Mouse (Mus musculus) CH12.LX (cell line): Measurements from ENCODE around the gene Ermp1. TPM values are rescaled to one million over a fixed set of nuclear protein-coding genes. Genes with fewer than 3 reads are reported as not detected.

Experiments
- DNase-seq: peaks from one replicate; pipeline ENCODE4 v3.0.0-alpha.2; 2013; ENCODE audit errors: extremely low read depth
- H3K27ac ChIP-seq: 2 replicates; pipeline ENCODE4 v1.5.1; 2012; ENCODE audit warnings: low read depth, mild to moderate bottlenecking, control low read depth, moderate library complexity; ENCODE audit not compliant: insufficient read depth
- H3K27me3 ChIP-seq: replicated peaks from 2 replicates; pipeline ENCODE3; 2012; ENCODE audit warnings: inconsistent platforms
- H3K36me3 ChIP-seq, 2 experiments: replicated peaks in 1 of 2; 2 replicates each; pipeline versions ENCODE3 to v1.6.1; 2012; ENCODE audit warnings: inconsistent platforms in 1 of 2, low read length in 1 of 2, mild to moderate bottlenecking in 1 of 2, mixed read lengths in 1 of 2, moderate library complexity in 1 of 2; ENCODE audit not compliant: control insufficient read depth in 1 of 2, insufficient read depth in 1 of 2
- H3K4me1 ChIP-seq, 2 experiments: 2 replicates each; pipeline ENCODE4 v1.6.1; 2012; ENCODE audit warnings: inconsistent platforms in 1 of 2, moderate library complexity in 1 of 2; ENCODE audit not compliant: insufficient read depth in 2 of 2, control insufficient read depth in 1 of 2
- H3K4me2 ChIP-seq: 2 replicates; pipeline ENCODE4 v1.6.1; 2012; ENCODE audit warnings: low read depth, mild to moderate bottlenecking, control low read depth; ENCODE audit not compliant: poor library complexity, insufficient read depth, severe bottlenecking
- H3K4me3 ChIP-seq, 3 experiments: fragments of 150-350 bp in 1 of 3; sonication (generic) in 1 of 3; replicated peaks in 1 of 3; 2 replicates each; pipeline versions ENCODE3 to v1.5.1; 2011 to 2012; ENCODE audit warnings: low read depth in 2 of 3, low read length in 2 of 3, mild to moderate bottlenecking in 2 of 3, moderate library complexity in 2 of 3, control low read depth in 1 of 3, improper control_type of control experiment in 1 of 3, inconsistent platforms in 1 of 3, mixed read lengths in 1 of 3; ENCODE audit not compliant: poor library complexity in 1 of 3
- H3K79me2 ChIP-seq: replicated peaks from 2 replicates; pipeline ENCODE4 v1.6.1; 2012; ENCODE audit warnings: mild to moderate bottlenecking, moderate library complexity; ENCODE audit not compliant: control insufficient read depth, poor library complexity, insufficient read depth, severe bottlenecking; ENCODE audit errors: extremely low read depth
- H3K9ac ChIP-seq: 2 replicates; pipeline ENCODE4 v1.6.1; 2012; ENCODE audit warnings: low read depth, mild to moderate bottlenecking, control low read depth, moderate library complexity; ENCODE audit not compliant: insufficient read depth
- H3K9me3 ChIP-seq: replicated peaks from 2 replicates; pipeline ENCODE3; 2012; ENCODE audit warnings: low read length, inconsistent platforms, mixed read lengths
- BHLHE40 ChIP-seq: IDR thresholded peaks from 2 replicates; pipeline ENCODE4 v1.6.1; 2011; ENCODE audit warnings: mild to moderate bottlenecking, low read depth, low read length, improper control_type of control experiment
- CHD1 ChIP-seq: IDR thresholded peaks from 2 replicates; pipeline ENCODE4 v1.6.1; 2012; ENCODE audit warnings: low read depth, low read length, improper control_type of control experiment, inconsistent platforms
- CTCF ChIP-seq, 2 experiments: IDR thresholded peaks in 1 of 2; conservative IDR thresholded peaks in 1 of 2; 2 replicates each; pipeline ENCODE4 v1.5.1; 2011 to 2012; ENCODE audit warnings: low read depth in 2 of 2, low read length in 2 of 2, improper control_type of control experiment in 1 of 2, inconsistent platforms in 1 of 2, mild to moderate bottlenecking in 1 of 2, moderate library complexity in 1 of 2
- ELF1 ChIP-seq: IDR thresholded peaks from 2 replicates; pipeline ENCODE4 v1.6.1; 2014; ENCODE audit warnings: low read depth, mild to moderate bottlenecking, inconsistent platforms, low read length, improper control_type of control experiment
- EP300 ChIP-seq: IDR thresholded peaks from 2 replicates; pipeline ENCODE4 v1.6.1; 2011; ENCODE audit warnings: low read length, improper control_type of control experiment
- HCFC1 ChIP-seq: IDR thresholded peaks from 2 replicates; pipeline ENCODE4 v1.6.1; 2012; ENCODE audit warnings: low read depth, mild to moderate bottlenecking, inconsistent platforms, low read length, improper control_type of control experiment
- IRF4 ChIP-seq: IDR thresholded peaks from 2 replicates; pipeline ENCODE4 v1.6.1; 2014; ENCODE audit warnings: low read depth, mild to moderate bottlenecking, inconsistent platforms, low read length, improper control_type of control experiment
- JUN ChIP-seq: IDR thresholded peaks from 2 replicates; pipeline ENCODE4 v1.6.1; 2011; ENCODE audit warnings: low read depth, mild to moderate bottlenecking, low read length, improper control_type of control experiment, moderate library complexity; ENCODE audit not compliant: insufficient read depth
- JUND ChIP-seq: conservative IDR thresholded peaks from 2 replicates; pipeline ENCODE4 v1.6.1; 2011; ENCODE audit warnings: low read depth, low read length, improper control_type of control experiment
- KAT2A ChIP-seq: IDR thresholded peaks from 2 replicates; pipeline ENCODE4 v1.6.1; 2012; ENCODE audit warnings: low read length, improper control_type of control experiment, inconsistent platforms; ENCODE audit not compliant: insufficient replicate concordance
- MAX ChIP-seq: IDR thresholded peaks from 2 replicates; pipeline ENCODE4 v1.6.1; 2011; ENCODE audit warnings: low read length, improper control_type of control experiment
- MAZ ChIP-seq: IDR thresholded peaks from 2 replicates; pipeline ENCODE4 v1.6.1; 2012; ENCODE audit warnings: low read depth, mild to moderate bottlenecking, inconsistent platforms, low read length, improper control_type of control experiment, moderate library complexity
- MEF2A ChIP-seq: IDR thresholded peaks from 2 replicates; pipeline ENCODE4 v1.6.1; 2014; ENCODE audit warnings: low read depth, mild to moderate bottlenecking, inconsistent platforms, low read length, improper control_type of control experiment, borderline replicate concordance
- MXI1 ChIP-seq: IDR thresholded peaks from 2 replicates; pipeline ENCODE4 v1.6.1; 2011; ENCODE audit warnings: mild to moderate bottlenecking, low read depth, low read length, improper control_type of control experiment
- MYC ChIP-seq: IDR thresholded peaks from 2 replicates; pipeline ENCODE4 v1.6.1; 2011; ENCODE audit warnings: low read depth, mild to moderate bottlenecking, improper control_type of control experiment, low read length
- NELFE ChIP-seq: IDR thresholded peaks from 2 replicates; pipeline ENCODE4 v1.6.1; 2011; ENCODE audit warnings: low read depth, low read length, improper control_type of control experiment
- NRF1 ChIP-seq: IDR thresholded peaks from 2 replicates; pipeline ENCODE4 v1.6.1; 2014; ENCODE audit warnings: low read depth, mild to moderate bottlenecking, inconsistent platforms, low read length, improper control_type of control experiment, moderate library complexity
- POLR2A ChIP-seq: IDR thresholded peaks from 2 replicates; pipeline ENCODE4 v1.6.1; 2011; ENCODE audit warnings: low read depth, mild to moderate bottlenecking, improper control_type of control experiment, low read length
- RAD21 ChIP-seq: IDR thresholded peaks from 2 replicates; pipeline ENCODE4 v1.6.1; 2011; ENCODE audit warnings: low read depth, mild to moderate bottlenecking, low read length, improper control_type of control experiment, moderate library complexity
- RCOR1 ChIP-seq: conservative IDR thresholded peaks from 2 replicates; pipeline ENCODE4 v1.6.1; 2012; ENCODE audit warnings: low read depth, mild to moderate bottlenecking, inconsistent platforms, low read length, improper control_type of control experiment
- SIN3A ChIP-seq: IDR thresholded peaks from 2 replicates; pipeline ENCODE4 v1.6.1; 2012; ENCODE audit warnings: low read length, improper control_type of control experiment, inconsistent platforms
- SMC3 ChIP-seq: IDR thresholded peaks from 2 replicates; pipeline ENCODE4 v1.6.1; 2011; ENCODE audit warnings: low read depth, low read length, improper control_type of control experiment
- TBP ChIP-seq: conservative IDR thresholded peaks from 2 replicates; pipeline ENCODE4 v1.6.1; 2011; ENCODE audit warnings: low read depth, low read length, improper control_type of control experiment
- TCF12 ChIP-seq: IDR thresholded peaks from 2 replicates; pipeline ENCODE4 v1.6.1; 2014; ENCODE audit warnings: low read depth, mild to moderate bottlenecking, inconsistent platforms, low read length, improper control_type of control experiment
- UBTF ChIP-seq: IDR thresholded peaks from 2 replicates; pipeline ENCODE4 v1.6.1; 2012; ENCODE audit warnings: low read depth, mild to moderate bottlenecking, inconsistent platforms, low read length, improper control_type of control experiment, moderate library complexity
- USF1 ChIP-seq: IDR thresholded peaks from 2 replicates; pipeline ENCODE4 v1.6.1; 2014; ENCODE audit warnings: low read depth, mild to moderate bottlenecking, inconsistent platforms, low read length, improper control_type of control experiment
- ZC3H11A ChIP-seq: IDR thresholded peaks from 2 replicates; pipeline ENCODE4 v1.6.1; 2012; ENCODE audit warnings: low read depth, mild to moderate bottlenecking, inconsistent platforms, low read length, improper control_type of control experiment
- ZKSCAN1 ChIP-seq: IDR thresholded peaks from 2 replicates; pipeline ENCODE4 v1.6.1; 2012; ENCODE audit warnings: low read depth, inconsistent platforms, low read length, improper control_type of control experiment, borderline replicate concordance
- ZMIZ1 ChIP-seq: IDR thresholded peaks from 2 replicates; pipeline ENCODE4 v1.6.1; 2012; ENCODE audit warnings: low read depth, mild to moderate bottlenecking, inconsistent platforms, low read length, improper control_type of control experiment
- ZNF384 ChIP-seq: IDR thresholded peaks from 2 replicates; pipeline ENCODE4 v1.6.1; 2012; ENCODE audit warnings: low read depth, low read length, improper control_type of control experiment, inconsistent platforms
- dilution Hi-C: fragments of 300-500 bp; cut with MboI; formaldehyde crosslinking; loops from 2 replicates; pipeline ENCODE4 v1.14.3; 2020; ENCODE audit warnings: low sequenced_read_pairs; ENCODE audit not compliant: extremely low pct_unique_long_range_greater_than_20kb, extremely low pct_ligation_motif_present
- in situ Hi-C: fragments of 300-500 bp; cut with MboI; formaldehyde crosslinking; loops from 3 replicates; pipeline ENCODE4 v1.14.3; 2019; ENCODE audit warnings: low sequenced_read_pairs, low pct_ligation_motif_present, low pct_unique_long_range_greater_than_20kb, mixed read lengths
- polyA plus RNA-seq: library from polyadenylated mRNA; unstranded; fragments of >175 nt; gene quantifications from 2 replicates; pipeline ENCODE4 v1.2.1, GENCODE M21; 2012; ENCODE audit warnings: low read depth; ENCODE audit not compliant: insufficient read length
- total RNA-seq, 2 experiments: library from RNA; depleted of rRNA; stranded (reverse); fragments of 300-350 nt in 1 of 2; fragments of >200 nt in 1 of 2; gene quantifications; 2 replicates each; pipeline ENCODE4 v1.2.3; 2012 to 2014

The Ermp1 gene
- total and polyA plus RNA-seq, 3 experiments: 22.7 to 32.9 (median 27.6) TPM

DNA sequence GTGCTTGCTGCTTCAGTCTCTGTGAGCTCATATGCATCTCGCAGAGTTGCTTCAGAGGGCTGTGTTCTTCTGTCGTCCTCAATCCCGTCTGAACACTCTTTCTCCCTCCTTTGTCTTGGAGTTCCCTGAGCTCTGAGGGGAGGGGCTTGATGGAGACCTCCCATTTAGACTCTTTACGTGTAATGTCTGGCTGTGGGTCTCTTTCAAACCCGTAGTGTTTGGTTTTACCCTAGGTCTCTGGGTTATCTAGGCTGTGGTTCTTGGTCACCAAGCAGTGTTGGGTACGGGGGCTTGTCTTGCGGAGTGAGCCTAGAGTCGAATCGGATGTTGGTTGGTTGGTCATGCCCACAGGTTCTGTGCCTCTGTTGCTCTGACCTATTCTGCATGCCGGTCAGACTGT, 46.9 kb upstream of the Ermp1 start:
- Histone ChIP-seq H3K27me3 (no peaks in the 10 kb centered on the region), H3K4me3 (no peak overlapping the region), H3K9me3 (no peaks in the 10 kb centered on the region), H3K9ac (no peak overlapping the region), H3K36me3 (no peaks in the 10 kb centered on the region), H3K79me2 (no peaks in the 10 kb centered on the region), H3K4me1 (peaks cover 0 to 3% of the 10 kb centered on the region in 2 experiments; a peak in 1 of 4 replicates), H3K4me2 (no peak overlapping the region), H3K27ac (no peak overlapping the region)
- in situ Hi-C loops: no loop called here
- DNase-seq: no peak
- TF ChIP-seq ZNF384: no peak
- TF ChIP-seq USF1: no peak
- TF ChIP-seq RCOR1: no peak
- no peak for TF ChIP-seq NELFE
- no peak for TF ChIP-seq JUND
- TF ChIP-seq JUN: no peak
- no peak for TF ChIP-seq RAD21
- no peak for TF ChIP-seq IRF4
- TF ChIP-seq ZKSCAN1: no peak
- dilution Hi-C loops: no loop called here

DNA sequence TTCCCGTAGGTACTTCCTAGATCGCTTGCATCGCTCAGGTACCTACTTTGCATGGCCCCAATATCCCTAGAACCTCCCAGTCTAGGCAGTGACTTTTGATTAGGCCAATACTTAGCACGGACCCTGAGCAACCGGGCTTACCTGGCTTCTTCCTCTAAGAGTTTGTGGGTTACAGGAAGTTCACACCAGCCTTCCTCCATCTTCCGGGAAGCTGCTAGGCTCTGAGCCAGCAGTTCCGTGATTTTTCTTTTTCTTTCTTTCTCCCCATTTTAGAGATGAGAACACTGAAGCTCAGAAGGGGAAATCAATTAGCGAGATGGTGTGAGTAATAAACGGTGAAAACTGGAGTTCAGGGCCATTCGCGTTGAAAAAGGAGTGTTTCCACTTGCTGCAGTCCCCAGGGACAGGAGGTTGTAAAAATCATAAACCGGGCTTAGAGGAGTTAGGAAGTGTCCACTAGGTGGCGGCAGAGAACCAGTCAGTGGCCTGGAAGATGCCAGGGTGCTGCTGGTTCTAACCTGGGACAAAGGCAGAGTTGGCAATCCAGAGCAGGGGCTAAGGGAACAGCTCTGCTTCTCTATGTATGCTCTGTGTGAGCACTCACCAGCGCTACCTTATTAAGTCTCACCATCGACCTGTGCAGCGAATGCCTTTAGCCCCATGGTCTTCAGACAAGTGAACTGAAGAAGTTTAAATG, 35.8 kb upstream of the Ermp1 start:
- DNase-seq: peak; percentile 94
- peak; percentile 70 for TF ChIP-seq SIN3A
- TF ChIP-seq HCFC1: peak; percentile 76
- peak; percentile 51; the same call in 1 of the 2 replicates for TF ChIP-seq MEF2A
- 0 out of 2 replicates have a peak, but pooled peaks have one; percentile 48 for TF ChIP-seq MAZ
- peak; percentile 57; the same call in 1 of the 2 replicates for TF ChIP-seq KAT2A
- TF ChIP-seq MYC: 0 out of 2 replicates have a peak, but pooled peaks have one; percentile 8
- no peak for TF ChIP-seq UBTF
- no peak for TF ChIP-seq JUND
- TF ChIP-seq RAD21: peak; percentile 98
- TF ChIP-seq CHD1: no peak
- TF ChIP-seq TBP: peak; percentile 73; the same call in 1 of the 2 replicates
- no peak for TF ChIP-seq MAX
- 0 out of 2 replicates have a peak, but pooled peaks have one; percentile 22 for TF ChIP-seq NRF1
- peak; percentile 97 for TF ChIP-seq SMC3
- TF ChIP-seq ZC3H11A: peak; percentile 81
- peak; percentile 56; the same call in 1 of the 2 replicates for TF ChIP-seq NELFE
- peak; percentile 30; the same call in 1 of the 2 replicates for TF ChIP-seq EP300
- TF ChIP-seq MXI1: no peak
- peak; percentile 84 to 97 for TF ChIP-seq CTCF (conservative IDR thresholded peaks at IDR 0.05 in 1 of 2, IDR thresholded peaks at IDR 0.05 in 1 of 2; ENCODE audit: low read depth in 2 of 2, low read length in 2 of 2)
- peak; percentile 50; the same call in 1 of the 2 replicates for TF ChIP-seq IRF4
- TF ChIP-seq POLR2A: peak; percentile 69
- 0 out of 2 replicates have a peak, but pooled peaks have one; percentile 36 for TF ChIP-seq TCF12
- no peak for TF ChIP-seq ZMIZ1
- no peak for TF ChIP-seq BHLHE40
- TF ChIP-seq ELF1: peak; percentile 86
- Histone ChIP-seq H3K4me3 (peak overlapping the region; percentile 61 to 85 (median 80)), H3K27ac (no peak overlapping the region; the same call in 1 of the 2 replicates), H3K9ac (peak overlapping the region; percentile 55), H3K9me3 (peaks cover 2% of the 10 kb centered on the region), H3K36me3 (peaks cover 0 to 1% of the 10 kb centered on the region in 2 experiments), H3K27me3 (no peaks in the 10 kb centered on the region), H3K4me2 (peak overlapping the region; percentile 81), H3K79me2 (no peaks in the 10 kb centered on the region), H3K4me1 (peaks cover 3 to 10% of the 10 kb centered on the region in 2 experiments)
- in situ Hi-C loops (no loop called here), dilution Hi-C loops (no loop called here)
